Mouse (Mus musculus): Measurements from ENCODE around the gene Dnajc3. TPM values are rescaled to one million over a fixed set of nuclear protein-coding genes. Genes with fewer than 3 reads are reported as not detected.

Dnajc3 gene
- polyA plus RNA-seq, 2 experiments: 12.7 to 29.7 TPM

GRCm38 (mm10) chr14:118983396-118983795 lies 45.6 kb downstream of the Dnajc3 start:
- TF ChIP-seq CTCF (IDR thresholded peaks at IDR 0.05; ENCODE audit: low read depth) (no peak), EP300 (IDR thresholded peaks at IDR 0.05; ENCODE audit: low read depth) (no peak)
- Histone ChIP-seq H3K4me3 (ENCODE audit: insufficient read depth in 1 of 2, low read depth in 2 of 2, low read length in 2 of 2) (no peak overlapping the region), H3K27me3 (ENCODE audit: control insufficient read depth, insufficient read depth, low read length) (no peaks in the 10 kb centered on the region), H3K36me3 (replicated peaks; ENCODE audit: control insufficient read depth, insufficient read depth, low read depth) (no peaks in the 10 kb centered on the region; the same call in 1 of the 2 replicates), H3K9me3 (ENCODE audit: control insufficient read depth, low read length) (no peaks in the 10 kb centered on the region), H3K4me1 (replicated peaks; ENCODE audit: control insufficient read depth in 2 of 2, insufficient read depth in 2 of 2, low read length in 1 of 2) (peaks cover 11% of the 10 kb centered on the region in 2 experiments), H3K4me2 (ENCODE audit: low read depth) (no peak overlapping the region), H3K27ac (no peak overlapping the region), H3K9ac (replicated peaks) (no peak overlapping the region)
- DNase-seq (ENCODE audit: low read depth in 3 of 3, low spot score in 3 of 3) (no peak), ATAC-seq (ENCODE audit: insufficient read depth) (no peak)

- Histone ChIP-seq H3K9me3 (ENCODE audit: control insufficient read depth, low read length) (no peaks in the 10 kb centered on the region), H3K4me2 (ENCODE audit: low read depth) (no peak overlapping the region)
- no peak for TF ChIP-seq CTCF (IDR thresholded peaks at IDR 0.05; ENCODE audit: low read depth)
- TF ChIP-seq EP300 (IDR thresholded peaks at IDR 0.05; ENCODE audit: low read depth): no peak
These were observed 46.4 kb downstream of the Dnajc3 start for GRCm38 (mm10) chr14:118984161-118984560.

GRCm38 (mm10) chr14:118986653-118987522 lies 49.1 kb downstream of the Dnajc3 start:
- TF ChIP-seq EP300 (IDR thresholded peaks at IDR 0.05; ENCODE audit: low read depth): no peak
- TF ChIP-seq CTCF (IDR thresholded peaks at IDR 0.05; ENCODE audit: low read depth): peak; percentile 89
- peak; percentile 20; the same call in 1 of the 2 replicates for ATAC-seq (ENCODE audit: insufficient read depth)
- Histone ChIP-seq H3K4me2 (ENCODE audit: low read depth) (peak overlapping the region; percentile 54), H3K9ac (replicated peaks) (no peak overlapping the region), H3K4me3 (ENCODE audit: insufficient read depth in 1 of 2, low read depth in 2 of 2, low read length in 2 of 2) (no peak overlapping the region), H3K9me3 (ENCODE audit: control insufficient read depth, low read length) (no peaks in the 10 kb centered on the region), H3K27ac (no peak overlapping the region), H3K36me3 (replicated peaks; ENCODE audit: control insufficient read depth, insufficient read depth, low read depth) (no peaks in the 10 kb centered on the region), H3K27me3 (ENCODE audit: control insufficient read depth, insufficient read depth, low read length) (no peaks in the 10 kb centered on the region), H3K4me1 (replicated peaks; ENCODE audit: control insufficient read depth in 2 of 2, insufficient read depth in 2 of 2, low read length in 1 of 2) (peaks cover 9 to 10% of the 10 kb centered on the region in 2 experiments)
- peak in 2 of 3 experiments; percentile 44 to 61 for DNase-seq (ENCODE audit: low read depth in 3 of 3, low spot score in 3 of 3)
- 33% methylated on average over 16 of the region's 16 CpGs for WGBS (ENCODE audit: insufficient replicate concordance)

More at GRCm38 (mm10) chr14:118984161-118984560, 46.4 kb downstream of the Dnajc3 start:
- Histone ChIP-seq H3K27me3 (ENCODE audit: control insufficient read depth, insufficient read depth, low read length) (no peaks in the 10 kb centered on the region), H3K27ac (no peak overlapping the region), H3K9ac (replicated peaks) (no peak overlapping the region), H3K4me1 (replicated peaks; ENCODE audit: control insufficient read depth in 2 of 2, insufficient read depth in 2 of 2, low read length in 1 of 2) (peaks cover 11 to 12% of the 10 kb centered on the region in 2 experiments), H3K4me3 (ENCODE audit: insufficient read depth in 1 of 2, low read depth in 2 of 2, low read length in 2 of 2) (no peak overlapping the region), H3K36me3 (replicated peaks; ENCODE audit: control insufficient read depth, insufficient read depth, low read depth) (no peaks in the 10 kb centered on the region; the same call in 1 of the 2 replicates)
- ATAC-seq (ENCODE audit: insufficient read depth) (no peak), DNase-seq (ENCODE audit: low read depth in 3 of 3, low spot score in 3 of 3) (no peak)
- WGBS (ENCODE audit: insufficient replicate concordance): 60% methylated on average over 4 of the region's 4 CpGs

- 33% methylated on average over 13 of the region's 13 CpGs for WGBS (ENCODE audit: insufficient replicate concordance)
- peak overlapping the region; percentile 54 for H3K4me2 ChIP-seq (ENCODE audit: low read depth)
- H3K27me3 ChIP-seq (ENCODE audit: control insufficient read depth, insufficient read depth, low read length): no peaks in the 10 kb centered on the region
- peak overlapping the region in 1 of 2 experiments; percentile 5; a peak in 1 of 4 replicates for H3K4me3 ChIP-seq (ENCODE audit: insufficient read depth in 1 of 2, low read depth in 2 of 2, low read length in 2 of 2)
- no peaks in the 10 kb centered on the region for H3K36me3 ChIP-seq (replicated peaks; ENCODE audit: control insufficient read depth, insufficient read depth, low read depth)
- no peak overlapping the region for H3K9ac ChIP-seq (replicated peaks)
- peaks cover 7 to 10% of the 10 kb centered on the region in 2 experiments for H3K4me1 ChIP-seq (replicated peaks; ENCODE audit: control insufficient read depth in 2 of 2, insufficient read depth in 2 of 2, low read length in 1 of 2)
- H3K27ac ChIP-seq: no peak overlapping the region
- peak; percentile 96 for ATAC-seq (ENCODE audit: insufficient read depth)
- peak in 2 of 3 experiments; percentile 50 to 84 for DNase-seq (ENCODE audit: low read depth in 3 of 3, low spot score in 3 of 3)
- H3K9me3 ChIP-seq (ENCODE audit: control insufficient read depth, low read length): no peaks in the 10 kb centered on the region
- TF ChIP-seq CTCF (IDR thresholded peaks at IDR 0.05; ENCODE audit: low read depth): no peak
- TF ChIP-seq EP300 (IDR thresholded peaks at IDR 0.05; ENCODE audit: low read depth): no peak
These were observed 50.0 kb downstream of the Dnajc3 start for GRCm38 (mm10) chr14:118987523-118988496.
